Mouse (Mus musculus) embryonic facial prominence, embryonic 13.5 days (tissue): ENCODE data around the gene Dffb. TPM values are rescaled to one million over a fixed set of nuclear protein-coding genes. Genes with fewer than 3 reads are reported as not detected.

Experiments used
- ATAC-seq: fragments of 200-750 bp; cut with Nextera tagmentation; 2 replicates; pipeline ENCODE4 v1.8.0; 2017; ENCODE audit warnings: low read depth; ENCODE audit not compliant: insufficient number of reproducible peaks, insufficient read depth, low FRiP score, low TSS enrichment
- H3K27ac ChIP-seq: fragments of 300-500 bp; sonication (generic); 2 replicates; pipeline ENCODE4 v1.5.1; 2015; ENCODE audit warnings: moderate library complexity, mild to moderate bottlenecking, inconsistent platforms
- H3K27me3 ChIP-seq: fragments of 300-500 bp; sonication (generic); 2 replicates; pipeline ENCODE4 v1.6.1; 2015; ENCODE audit warnings: mild to moderate bottlenecking, inconsistent platforms
- H3K36me3 ChIP-seq: fragments of 300-500 bp; sonication (generic); 2 replicates; pipeline ENCODE4 v1.6.1; 2015; ENCODE audit warnings: mild to moderate bottlenecking, inconsistent platforms
- H3K4me1 ChIP-seq: fragments of 300-500 bp; sonication (generic); 2 replicates; pipeline ENCODE4 v1.6.1; 2015; ENCODE audit warnings: inconsistent platforms
- H3K4me2 ChIP-seq: fragments of 300-500 bp; sonication (generic); 2 replicates; pipeline ENCODE4 v1.6.1; 2015; ENCODE audit warnings: moderate library complexity, mild to moderate bottlenecking, inconsistent platforms
- H3K4me3 ChIP-seq: fragments of 300-500 bp; sonication (generic); 2 replicates; pipeline ENCODE4 v1.5.1; 2015; ENCODE audit warnings: mild to moderate bottlenecking, inconsistent platforms
- H3K9ac ChIP-seq: fragments of 300-500 bp; sonication (generic); 2 replicates; pipeline ENCODE4 v1.6.1; 2015; ENCODE audit warnings: mild to moderate bottlenecking, inconsistent platforms
- H3K9me3 ChIP-seq: fragments of 300-500 bp; sonication (generic); 2 replicates; pipeline ENCODE4 v1.6.1; 2016; ENCODE audit warnings: inconsistent platforms
- WGBS: fragments of 180-500 bp; shearing (Covaris S2); methylation state at CpG from one replicate; pipeline ENCODE4 v1.1.7; 2015; ENCODE audit warnings: mixed read lengths; 5-methylcytosine and 5-hydroxymethylcytosine counted together
- polyA plus RNA-seq: library from polyadenylated mRNA; unstranded; fragments of >200 nt; fragmentation: Nextera tagmentation; extraction: Ambion mirVana; gene quantifications from 2 replicates; pipeline ENCODE4 v1.2.1, GENCODE M21; 2015

The Dffb gene
- polyA plus RNA-seq, 1 experiment from 2014 or later = 15.4 TPM

- no peak overlapping the region for H3K4me3 ChIP-seq
- H3K36me3 ChIP-seq = peaks cover 47% of the 10 kb centered on the region
- peaks cover 9% of the 10 kb centered on the region for H3K4me1 ChIP-seq
- ATAC-seq = no peak
- H3K4me2 ChIP-seq = no peak overlapping the region
- 68% methylated on average over 4 of the region's 4 CpGs for whole genome bisulfite sequencing
- no peak overlapping the region for H3K27ac ChIP-seq
- no peaks in the 10 kb centered on the region for H3K9me3 ChIP-seq
- no peaks in the 10 kb centered on the region for H3K27me3 ChIP-seq
- H3K9ac ChIP-seq = peak overlapping the region; percentile 16; the same call in 1 of the 2 replicates
These were observed 32.8 kb upstream of the Dffb start for GRCm38 (mm10) chr4:154007759-154008158.

DNA sequence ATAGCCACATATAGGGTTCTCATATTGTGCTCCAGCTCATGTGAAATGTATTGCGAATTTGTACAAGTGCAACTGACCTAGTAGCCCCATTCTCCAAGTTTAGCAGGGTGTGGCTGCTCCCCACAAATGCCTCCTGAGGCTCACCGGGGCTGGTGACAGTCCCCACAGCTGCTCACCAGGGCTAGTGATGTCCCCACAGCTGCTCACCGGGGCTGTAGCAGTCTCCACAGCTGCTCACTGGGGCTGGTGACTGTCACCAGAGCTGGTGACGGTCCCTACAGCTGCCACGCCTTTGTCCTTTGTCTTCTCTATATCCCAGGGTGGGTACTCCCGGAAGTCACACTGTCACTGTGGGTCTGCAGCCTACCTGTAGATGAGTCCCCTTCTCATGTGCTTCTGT is 31.3 kb upstream of the Dffb start:
- no peaks in the 10 kb centered on the region for H3K9me3 ChIP-seq
- H3K9ac ChIP-seq = no peak overlapping the region
- no peak overlapping the region for H3K27ac ChIP-seq
- H3K36me3 ChIP-seq = peaks cover 58% of the 10 kb centered on the region
- no peaks in the 10 kb centered on the region for H3K27me3 ChIP-seq
- no peak overlapping the region for H3K4me2 ChIP-seq
- peaks cover 4% of the 10 kb centered on the region; the same call in 1 of the 2 replicates for H3K4me1 ChIP-seq
- ATAC-seq = no peak
- H3K4me3 ChIP-seq = no peak overlapping the region
- WGBS = 91% methylated on average over 6 of the region's 6 CpGs

- no peak overlapping the region for H3K9ac ChIP-seq
- no peaks in the 10 kb centered on the region for H3K4me1 ChIP-seq
- no peak overlapping the region for H3K4me3 ChIP-seq
- ATAC-seq = no peak
- peaks cover 58% of the 10 kb centered on the region for H3K36me3 ChIP-seq
- no peaks in the 10 kb centered on the region for H3K27me3 ChIP-seq
- H3K4me2 ChIP-seq = no peak overlapping the region
- WGBS = 94% methylated on average over 5 of the region's 5 CpGs
- H3K27ac ChIP-seq = no peak overlapping the region
- H3K9me3 ChIP-seq = no peaks in the 10 kb centered on the region
These were observed 30.6 kb upstream of the Dffb start for GRCm38 (mm10) chr4:154005488-154005887.

DNA sequence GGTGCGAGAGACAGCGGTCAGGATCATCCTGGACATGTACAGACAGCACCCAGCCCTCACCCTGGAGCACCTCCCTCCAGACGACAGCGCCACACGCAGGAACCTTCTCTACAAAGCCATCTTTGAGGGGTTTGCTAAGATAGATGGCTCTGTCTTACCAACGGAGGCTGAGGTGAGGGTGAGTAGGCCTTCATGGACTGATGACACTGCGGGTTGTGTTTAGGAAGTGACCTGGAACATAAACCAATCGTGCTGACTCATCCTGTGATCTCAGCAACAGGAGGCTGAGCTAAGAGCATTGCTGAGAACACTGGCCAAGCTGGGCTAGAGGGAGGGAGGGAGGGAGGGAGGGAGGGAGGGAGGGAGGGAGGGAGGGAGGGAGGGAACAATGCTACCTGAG is 18.6 kb upstream of the Dffb start:
- Histone ChIP-seq H3K27ac (no peak overlapping the region), H3K9me3 (no peaks in the 10 kb centered on the region), H3K4me2 (no peak overlapping the region), H3K9ac (no peak overlapping the region), H3K4me3 (no peak overlapping the region), H3K36me3 (peaks cover 91% of the 10 kb centered on the region), H3K27me3 (no peaks in the 10 kb centered on the region), H3K4me1 (peaks cover 9% of the 10 kb centered on the region)
- no peak for ATAC-seq
- 85% methylated on average over 8 of the region's 8 CpGs for WGBS

DNA sequence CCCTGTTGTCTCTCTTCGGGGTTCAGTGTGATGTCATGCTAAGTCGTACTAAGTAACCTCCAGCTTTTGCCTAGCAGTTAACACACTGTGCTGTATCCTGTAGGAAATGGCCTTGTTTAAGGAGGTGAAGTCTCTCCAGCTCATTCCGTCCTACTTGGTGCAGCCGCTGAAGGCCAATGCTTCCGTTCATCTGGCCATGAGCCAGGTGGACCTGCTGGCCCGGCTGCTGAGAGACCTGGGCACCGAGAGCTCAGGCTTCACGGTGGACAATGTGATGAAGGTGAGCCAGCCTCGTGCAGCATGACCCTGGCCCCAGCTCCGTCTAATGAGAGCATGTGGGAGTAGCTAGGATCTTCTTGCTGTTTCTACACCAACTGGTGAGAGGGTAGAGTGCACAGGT is 17.8 kb upstream of the Dffb start:
- WGBS = 90% methylated on average over 10 of the region's 10 CpGs
- H3K4me2 ChIP-seq = no peak overlapping the region
- no peak for ATAC-seq
- no peak overlapping the region for H3K4me3 ChIP-seq
- no peak overlapping the region for H3K27ac ChIP-seq
- no peaks in the 10 kb centered on the region for H3K9me3 ChIP-seq
- no peak overlapping the region for H3K9ac ChIP-seq
- H3K4me1 ChIP-seq = peaks cover 9% of the 10 kb centered on the region
- no peaks in the 10 kb centered on the region for H3K27me3 ChIP-seq
- peaks cover 92% of the 10 kb centered on the region for H3K36me3 ChIP-seq

DNA sequence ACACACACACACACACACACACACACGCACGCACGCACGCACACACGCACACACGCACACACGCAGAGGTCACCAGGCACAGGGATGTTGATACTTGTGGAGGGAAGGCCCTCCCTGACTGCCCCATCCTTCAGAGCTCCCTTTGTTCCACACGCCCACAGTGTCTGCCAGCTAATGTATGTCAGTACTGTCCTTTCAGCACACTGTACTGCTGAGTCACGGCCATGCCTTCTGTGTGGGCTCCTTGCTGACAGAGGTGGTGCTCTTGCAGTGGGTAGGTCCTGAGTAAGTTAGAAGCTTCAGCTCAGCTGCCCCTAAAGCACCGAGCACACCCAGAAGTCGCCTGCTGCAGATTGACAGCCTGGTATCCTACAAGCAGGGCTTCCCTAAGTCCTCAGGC is 5.5 kb upstream of the Dffb start:
- H3K36me3 ChIP-seq = peaks cover 65% of the 10 kb centered on the region
- 94% methylated on average over 11 of the region's 11 CpGs for WGBS
- H3K4me3 ChIP-seq = no peak overlapping the region
- no peaks in the 10 kb centered on the region for H3K9me3 ChIP-seq
- H3K4me1 ChIP-seq = peaks cover 15% of the 10 kb centered on the region
- H3K9ac ChIP-seq = no peak overlapping the region
- ATAC-seq = no peak
- H3K27me3 ChIP-seq = no peaks in the 10 kb centered on the region
- no peak overlapping the region for H3K27ac ChIP-seq
- H3K4me2 ChIP-seq = no peak overlapping the region

GRCm38 (mm10) chr4:153979243-153979642 is 4.3 kb upstream of the Dffb start:
- Histone ChIP-seq H3K36me3 (peaks cover 53% of the 10 kb centered on the region), H3K27me3 (no peaks in the 10 kb centered on the region), H3K9me3 (no peaks in the 10 kb centered on the region), H3K4me3 (no peak overlapping the region), H3K4me2 (no peak overlapping the region), H3K9ac (no peak overlapping the region), H3K4me1 (peaks cover 16% of the 10 kb centered on the region), H3K27ac (no peak overlapping the region)
- ATAC-seq = no peak
- WGBS = 91% methylated on average over 10 of the region's 10 CpGs

GRCm38 (mm10) chr4:153975768-153976167 is 842 bp upstream of the Dffb start:
- Histone ChIP-seq H3K4me3 (peak overlapping the region; percentile 99), H3K27me3 (no peaks in the 10 kb centered on the region), H3K9me3 (no peaks in the 10 kb centered on the region), H3K4me2 (peak overlapping the region; percentile 92), H3K27ac (no peak overlapping the region), H3K9ac (peak overlapping the region; percentile 94), H3K4me1 (peaks cover 25% of the 10 kb centered on the region), H3K36me3 (peaks cover 33% of the 10 kb centered on the region)
- no peak for ATAC-seq
- 44% methylated on average over 6 of the region's 6 CpGs for WGBS

GRCm38 (mm10) chr4:153975292-153975662 is 351 bp upstream of the Dffb start:
- Histone ChIP-seq H3K4me1 (peaks cover 25% of the 10 kb centered on the region), H3K36me3 (peaks cover 33% of the 10 kb centered on the region), H3K27ac (peak overlapping the region; percentile 33; the same call in 1 of the 2 replicates), H3K27me3 (no peaks in the 10 kb centered on the region), H3K4me3 (peak overlapping the region; percentile 99), H3K4me2 (peak overlapping the region; percentile 92), H3K9me3 (no peaks in the 10 kb centered on the region), H3K9ac (peak overlapping the region; percentile 94)
- 0 out of 2 replicates have a peak, but pooled peaks have one; percentile 13 for ATAC-seq
- under 1% methylated on average over 33 of the region's 33 CpGs for WGBS

- Histone ChIP-seq H3K36me3 (peaks cover 76% of the 10 kb centered on the region), H3K9me3 (no peaks in the 10 kb centered on the region)
These were observed 6.9 kb downstream of the Dffb start for GRCm38 (mm10) chr4:153968063-153968462.

DNA sequence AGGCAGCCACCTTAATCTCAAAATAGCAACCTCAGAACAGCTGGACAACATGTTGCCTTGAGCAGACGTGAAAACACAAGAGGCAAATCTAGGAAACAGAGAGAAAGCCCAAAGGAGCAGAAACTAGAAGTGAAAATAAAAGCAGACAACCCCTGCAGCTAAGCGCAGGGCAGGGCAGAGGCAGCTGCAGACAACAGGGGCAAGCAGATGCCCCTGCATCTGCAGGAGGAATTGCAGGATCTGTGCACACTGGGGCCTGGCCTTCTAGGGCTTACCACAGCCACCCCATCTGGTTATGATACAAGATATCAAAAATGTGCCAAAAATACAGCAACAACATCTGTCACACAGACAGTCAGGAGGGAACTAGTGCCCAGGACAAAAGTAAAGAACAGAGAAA is 7.4 kb downstream of the Dffb start:
- no peaks in the 10 kb centered on the region for H3K9me3 ChIP-seq
- peak overlapping the region; percentile 27; the same call in 1 of the 2 replicates for H3K9ac ChIP-seq
- peaks cover 81% of the 10 kb centered on the region for H3K36me3 ChIP-seq
- no peaks in the 10 kb centered on the region for H3K27me3 ChIP-seq
- no peak for ATAC-seq
- H3K4me2 ChIP-seq = no peak overlapping the region
- H3K4me3 ChIP-seq = no peak overlapping the region
- no peaks in the 10 kb centered on the region for H3K4me1 ChIP-seq
- WGBS = 74% methylated on average over 2 of the region's 2 CpGs
- peak overlapping the region; percentile 40; the same call in 1 of the 2 replicates for H3K27ac ChIP-seq

More at GRCm38 (mm10) chr4:153968063-153968462, 6.9 kb downstream of the Dffb start:
- 77% methylated on average over 2 of the region's 2 CpGs for WGBS
- no peaks in the 10 kb centered on the region for H3K27me3 ChIP-seq
- H3K27ac ChIP-seq = peak overlapping the region; percentile 64
- no peaks in the 10 kb centered on the region; the same call in 1 of the 2 replicates for H3K4me1 ChIP-seq
- no peak overlapping the region for H3K4me2 ChIP-seq
- no peak overlapping the region for H3K4me3 ChIP-seq
- no peak for ATAC-seq
- H3K9ac ChIP-seq = no peak overlapping the region

GRCm38 (mm10) chr4:153966651-153967050 is 8.3 kb downstream of the Dffb start:
- Histone ChIP-seq H3K9me3 (no peaks in the 10 kb centered on the region), H3K9ac (no peak overlapping the region), H3K4me1 (no peaks in the 10 kb centered on the region), H3K4me2 (no peak overlapping the region), H3K27ac (no peak overlapping the region), H3K27me3 (no peaks in the 10 kb centered on the region), H3K4me3 (no peak overlapping the region), H3K36me3 (peaks cover 88% of the 10 kb centered on the region)
- ATAC-seq = no peak
- 85% methylated on average over 5 of the region's 5 CpGs for WGBS
